Mouse (Mus musculus): ENCODE results near the gene Smad3.

DNA sequence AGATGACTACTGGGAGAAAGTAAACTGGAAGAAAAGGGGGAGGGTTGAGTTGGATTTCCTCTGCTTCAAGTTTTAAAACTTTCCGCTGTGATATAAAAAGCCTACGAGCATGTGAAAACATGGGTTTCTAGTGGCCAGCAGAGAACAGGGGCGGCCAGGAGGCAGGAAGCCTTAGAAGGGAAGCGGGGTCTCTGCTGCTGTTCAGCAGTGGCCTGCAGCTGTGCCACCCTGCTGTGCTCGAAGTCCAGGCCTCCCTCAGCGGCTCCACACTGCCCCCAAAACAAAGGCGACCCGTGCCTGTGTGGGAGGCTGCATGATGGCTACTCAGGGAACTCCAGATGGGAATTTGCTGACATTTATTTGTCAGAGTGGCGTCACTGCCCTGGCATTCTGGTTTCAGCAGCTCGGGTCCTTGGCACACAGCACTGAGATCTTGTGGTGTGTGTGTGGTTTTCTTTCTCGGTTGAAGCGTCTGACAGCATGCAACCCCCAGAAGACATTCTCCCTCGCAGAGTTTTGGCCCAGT, 146.9 kb downstream of the Smad3 start:
- TF ChIP-seq POLR2A (IDR thresholded peaks at IDR 0.05; ENCODE audit: low read depth, low read length), result no peak
- no peak for TF ChIP-seq CTCF (IDR thresholded peaks at IDR 0.05; ENCODE audit: extremely low read depth, insufficient read depth, insufficient read length, insufficient replicate concordance)

Data from spleen, adult 2 months (tissue).